Mouse (Mus musculus) B cell, adult (primary cell): ENCODE results near the gene Ep300. TPM values are rescaled to one million over a fixed set of nuclear protein-coding genes. Genes with fewer than 3 reads are reported as not detected.

ENCODE experiments used
- total RNA-seq: library from RNA; stranded (reverse); gene quantifications from 4 replicates; pipeline ENCODE4 v1.2.4, GENCODE M21; 2023; ENCODE audit not compliant: inconsistent age

Ep300 gene
- total RNA-seq, result 185 to 201 TPM (median 193 TPM) in 4 replicates

DNA sequence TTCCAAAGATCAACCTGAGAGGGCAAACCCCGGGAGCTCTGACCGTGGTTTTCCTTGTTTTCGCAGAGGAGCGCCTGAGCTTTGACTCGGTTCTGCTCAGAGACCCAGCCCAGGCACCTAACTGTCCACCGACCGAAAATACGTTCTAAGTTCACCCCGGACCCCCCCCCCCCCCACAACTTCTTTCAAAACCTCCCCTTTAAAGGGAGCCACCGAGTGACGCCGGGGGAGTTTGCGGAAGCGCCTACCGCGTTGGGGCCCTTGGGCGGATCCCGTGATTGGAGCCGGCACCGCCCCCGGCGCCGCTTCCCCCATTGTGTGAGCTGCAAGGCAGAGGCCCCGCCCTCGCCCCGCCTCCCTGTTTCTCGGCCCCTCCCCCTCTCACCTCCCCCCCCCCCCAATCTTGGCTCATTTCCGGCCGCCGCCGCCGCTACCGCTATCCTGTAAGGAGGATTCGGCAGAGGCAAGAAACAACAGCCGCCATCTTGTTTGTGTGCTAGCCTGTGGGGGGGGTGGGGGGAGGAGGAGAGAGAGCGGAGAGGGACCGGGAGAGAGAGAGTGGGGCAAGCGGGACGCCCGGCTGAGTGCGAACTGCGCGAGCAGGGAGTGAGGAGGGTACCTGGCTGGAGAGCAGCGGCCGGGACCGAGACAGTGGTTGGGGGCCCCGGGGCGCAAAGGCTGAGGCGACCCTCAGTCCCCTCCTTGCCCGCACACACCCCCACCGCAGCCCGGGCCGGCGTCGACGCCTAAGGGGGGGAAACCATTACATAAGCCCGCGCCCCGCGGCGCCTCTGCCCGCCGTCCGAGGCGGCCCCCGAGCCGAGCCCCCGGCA is at the start of gene Ep300:
Gene Ep300 (plus strand): TSS at position 439 of the 833 bp plus-strand sequence.

DNA sequence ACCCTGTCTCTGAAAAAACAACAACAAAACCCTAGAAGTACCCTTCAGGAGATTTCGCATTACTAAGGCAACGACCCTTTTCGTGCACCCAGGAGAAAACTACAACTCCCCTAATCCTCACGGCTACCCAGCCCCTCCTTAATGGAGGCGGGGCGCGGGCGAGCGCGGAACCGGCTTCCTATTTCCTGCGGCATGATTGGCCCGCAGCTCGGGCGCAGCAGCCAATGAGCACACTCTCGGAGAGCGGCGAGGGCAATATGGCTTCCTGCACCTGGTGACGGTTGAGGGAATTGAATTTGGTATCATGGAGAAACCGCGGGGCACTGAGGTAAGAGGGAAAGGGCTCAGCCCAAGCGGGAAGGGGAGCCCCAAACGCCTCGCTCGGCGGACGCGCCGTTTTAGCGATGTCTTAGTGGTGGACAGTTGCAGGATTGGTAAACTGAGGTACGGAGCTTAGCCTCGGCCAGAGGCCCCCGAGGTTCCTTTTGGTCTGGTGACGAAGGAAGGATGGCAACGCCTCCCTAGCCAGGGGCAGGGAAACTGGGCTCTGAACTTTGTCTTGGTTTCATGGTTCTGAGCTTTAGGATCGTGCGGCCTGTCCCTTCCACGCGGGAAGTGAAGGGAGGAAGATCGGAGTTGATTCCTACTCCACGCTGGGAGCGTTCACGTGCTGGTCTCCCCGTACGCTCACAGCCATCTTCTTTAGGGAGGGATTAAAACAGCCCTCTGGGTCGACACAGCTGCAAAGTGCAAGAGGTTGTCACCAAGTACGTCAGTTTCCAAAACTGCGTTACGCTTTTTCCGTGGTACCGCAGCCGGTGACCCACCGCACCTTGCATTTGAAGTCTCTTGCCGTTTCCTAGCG is 78.8 kb downstream of the Ep300 start, which contains the start of gene L3mbtl2:
Gene L3mbtl2 (plus strand): TSS at position 193 of the 865 bp plus-strand sequence.

GRCm38 (mm10) chr15:81697175-81697574 is 112.0 kb downstream of the Ep300 start, which contains the start of gene Chadl:
TSS of gene Chadl (minus strand) at chr15:81697287.

Other genes starting within 250 kb of the Ep300 start
- 36.3 to 38.7 TPM (median 36.8 TPM) in 4 replicates for gene Slc25a17, start 224.5 kb upstream of the Ep300 start, total RNA-seq
- gene St13, start 185.3 kb upstream of the Ep300 start, total RNA-seq, result 89.2 to 124 TPM (median 109 TPM) in 4 replicates
- gene Xpnpep3, start 185.2 kb upstream of the Ep300 start, total RNA-seq, result 12.4 to 17.8 TPM (median 14.9 TPM) in 4 replicates
- not detected in 4 replicates for gene Dnajb7, start 177.1 kb upstream of the Ep300 start, total RNA-seq
- 91.6 to 111 TPM (median 100.0 TPM) in 4 replicates for gene Rbx1, start 119.1 kb upstream of the Ep300 start, total RNA-seq
- gene L3mbtl2, start 78.5 kb downstream of the Ep300 start, total RNA-seq, result 37.6 to 54.5 TPM (median 41.1 TPM) in 4 replicates
- gene Chadl, start 111.9 kb downstream of the Ep300 start, total RNA-seq, result 0.67 TPM in 1 of 4 replicates, not detected in the others
- gene Zc3h7b, start 159.7 kb downstream of the Ep300 start, total RNA-seq, result 36.7 to 41.9 TPM (median 39.4 TPM) in 4 replicates
- gene Rangap1, start 160.2 kb downstream of the Ep300 start, total RNA-seq, result 64.2 to 74.4 TPM (median 67.9 TPM) in 4 replicates
- gene Tef, start 217.1 kb downstream of the Ep300 start, total RNA-seq, result 27.6 to 39.1 TPM (median 33.4 TPM) in 4 replicates